Mouse (Mus musculus) stomach, embryonic 16.5 days (tissue): Measurements from ENCODE around the gene Hmgn3. TPM values are rescaled to one million over a fixed set of nuclear protein-coding genes. Genes with fewer than 3 reads are reported as not detected.

Source experiments
- ATAC-seq: fragments of 200-750 bp; cut with Nextera tagmentation; 2 replicates; pipeline ENCODE4 v1.8.0; 2017; ENCODE audit warnings: moderate number of reproducible peaks, moderate TSS enrichment; ENCODE audit not compliant: insufficient read depth, low FRiP score
- H3K27ac ChIP-seq: fragments of 300-500 bp; sonication (generic); 2 replicates; pipeline ENCODE4 v1.5.1; 2014; ENCODE audit warnings: low read length
- H3K27me3 ChIP-seq: fragments of 300-500 bp; sonication (generic); 2 replicates; pipeline ENCODE4 v1.6.1; 2014; ENCODE audit warnings: low read length, control low read depth, mixed read lengths; ENCODE audit not compliant: control insufficient read depth, insufficient read depth
- H3K36me3 ChIP-seq: fragments of 300-500 bp; sonication (generic); 2 replicates; pipeline ENCODE4 v1.6.1; 2014; ENCODE audit warnings: low read length; ENCODE audit not compliant: control insufficient read depth, insufficient read depth
- H3K4me1 ChIP-seq: fragments of 300-500 bp; sonication (generic); 2 replicates; pipeline ENCODE4 v1.6.1; 2014; ENCODE audit warnings: low read length, control low read depth, mixed read lengths; ENCODE audit not compliant: control insufficient read depth, insufficient read depth
- H3K4me2 ChIP-seq: fragments of 300-500 bp; sonication (generic); 2 replicates; pipeline ENCODE4 v1.6.1; 2014; ENCODE audit warnings: low read depth, low read length, mixed read lengths
- H3K4me3 ChIP-seq: fragments of 300-500 bp; sonication (generic); replicated peaks from 2 replicates; pipeline ENCODE4 v1.5.1; 2014; ENCODE audit warnings: mild to moderate bottlenecking, low read length
- H3K9ac ChIP-seq: fragments of 300-500 bp; sonication (generic); 2 replicates; pipeline ENCODE4 v1.6.1; 2014; ENCODE audit warnings: low read length
- H3K9me3 ChIP-seq: fragments of 300-500 bp; sonication (generic); replicated peaks from 2 replicates; pipeline ENCODE4 v1.6.1; 2016; ENCODE audit warnings: low read length, control low read depth; ENCODE audit not compliant: control insufficient read depth
- WGBS: fragments of 180-500 bp; shearing (Covaris S2); extraction: QIAGEN DNeasy Blood & Tissue Kit; methylation state at CpG from one replicate; pipeline ENCODE4 v1.1.7; 2014; 5-methylcytosine and 5-hydroxymethylcytosine counted together
- polyA plus RNA-seq: library from polyadenylated mRNA; unstranded; fragments of >200 nt; fragmentation: Nextera tagmentation; extraction: Ambion mirVana; gene quantifications from 2 replicates; pipeline ENCODE4 v1.2.1, GENCODE M21; 2015

The Hmgn3 gene
- polyA plus RNA-seq, 1 experiment from 2014 or later = 124 TPM

DNA sequence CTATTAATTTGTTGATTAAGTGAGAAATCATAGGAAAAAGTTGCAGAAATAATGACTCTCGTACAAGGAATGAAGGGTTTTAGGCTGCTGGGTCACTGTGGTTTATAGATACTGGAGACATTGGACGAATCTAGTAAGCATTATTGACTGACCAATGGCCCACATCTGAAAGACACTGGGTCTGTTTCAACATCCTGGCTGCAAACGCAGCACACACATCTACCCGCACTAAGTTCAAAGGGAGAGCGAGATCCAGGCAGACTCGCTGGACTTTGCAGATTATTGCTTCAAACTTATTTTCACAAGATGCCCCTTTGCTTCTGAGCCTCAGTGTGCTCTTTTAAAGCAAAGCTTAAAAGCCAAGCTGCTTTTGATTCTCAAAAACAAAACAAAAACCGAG is 29.0 kb downstream of the Hmgn3 start:
- Histone ChIP-seq H3K4me3 (no peak overlapping the region), H3K27ac (no peak overlapping the region), H3K9ac (no peak overlapping the region), H3K27me3 (no peaks in the 10 kb centered on the region), H3K36me3 (no peaks in the 10 kb centered on the region), H3K4me2 (no peak overlapping the region), H3K4me1 (no peaks in the 10 kb centered on the region), H3K9me3 (no peaks in the 10 kb centered on the region)
- no peak for ATAC-seq
- 82% methylated on average over 7 of the region's 7 CpGs for WGBS

DNA sequence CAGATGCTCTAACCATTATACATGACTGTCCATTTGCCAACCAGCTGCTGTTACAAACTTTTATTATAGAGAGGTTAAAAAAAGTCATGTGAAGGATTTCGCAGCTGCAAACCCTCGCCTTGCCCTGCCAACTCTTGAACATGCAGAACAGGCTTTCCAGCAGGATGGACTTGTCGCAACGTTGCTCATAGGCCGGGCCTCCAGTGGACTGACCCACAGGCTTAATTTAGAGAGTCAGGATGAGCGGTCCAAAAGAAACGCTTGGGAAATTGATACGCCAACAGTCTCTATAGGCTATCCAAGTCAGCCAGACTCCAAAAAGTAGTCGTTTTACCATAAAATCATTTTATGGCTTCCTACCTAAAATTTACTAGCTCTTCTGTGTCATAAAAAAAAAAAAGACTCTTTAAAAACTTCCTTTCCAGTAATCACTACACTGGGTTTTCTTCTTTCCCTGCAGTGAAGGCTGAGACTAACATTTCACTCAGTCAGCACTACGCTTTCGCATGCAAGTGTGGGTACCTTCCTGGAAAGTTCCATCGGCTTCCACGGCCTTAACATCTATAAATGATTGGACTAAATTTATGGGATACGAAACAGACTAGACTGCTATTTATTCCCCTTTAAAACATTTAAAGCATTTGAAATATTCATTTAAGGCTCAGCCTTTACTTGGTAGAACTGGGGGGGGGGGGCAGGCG is 29.6 kb downstream of the Hmgn3 start:
- WGBS = 90% methylated on average over 15 of the region's 15 CpGs
- no peak for ATAC-seq

DNA sequence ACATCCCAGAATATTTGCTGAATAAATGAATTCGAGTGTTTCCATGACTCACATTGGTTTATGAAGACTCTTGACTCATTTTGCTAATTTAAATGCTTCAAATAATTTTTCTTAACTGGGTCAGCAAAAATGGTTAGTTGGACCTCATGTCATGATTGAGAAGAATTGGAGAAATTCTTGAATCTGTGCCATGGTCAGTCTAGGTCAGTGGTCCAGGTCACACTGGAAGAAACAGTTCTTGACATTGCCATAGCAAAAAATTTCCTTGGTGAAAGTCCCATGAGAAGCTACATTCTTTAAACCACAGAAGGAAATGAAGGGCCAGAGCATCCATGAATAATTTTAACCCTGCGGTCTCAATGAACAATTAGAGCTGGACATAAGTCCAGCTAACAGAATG is 30.8 kb downstream of the Hmgn3 start:
- no peak overlapping the region for H3K4me3 ChIP-seq
- no peak overlapping the region for H3K9ac ChIP-seq
- no peaks in the 10 kb centered on the region for H3K4me1 ChIP-seq
- no peak overlapping the region for H3K4me2 ChIP-seq
- H3K27ac ChIP-seq = no peak overlapping the region
- no peak for ATAC-seq
- no peaks in the 10 kb centered on the region for H3K36me3 ChIP-seq
- H3K9me3 ChIP-seq = no peaks in the 10 kb centered on the region
- H3K27me3 ChIP-seq = no peaks in the 10 kb centered on the region
- 90% methylated on average over 2 of the region's 2 CpGs for WGBS

More for the DNA sequence above, 29.6 kb downstream of the Hmgn3 start:
- Histone ChIP-seq H3K4me1 (no peaks in the 10 kb centered on the region), H3K4me2 (no peak overlapping the region), H3K4me3 (no peak overlapping the region), H3K9ac (no peak overlapping the region), H3K27me3 (no peaks in the 10 kb centered on the region), H3K27ac (no peak overlapping the region), H3K9me3 (no peaks in the 10 kb centered on the region), H3K36me3 (no peaks in the 10 kb centered on the region)

GRCm38 (mm10) chr9:83113800-83114217 is 32.7 kb downstream of the Hmgn3 start:
- Histone ChIP-seq H3K27me3 (no peaks in the 10 kb centered on the region), H3K9ac (no peak overlapping the region), H3K9me3 (no peaks in the 10 kb centered on the region), H3K4me3 (no peak overlapping the region), H3K27ac (no peak overlapping the region), H3K4me1 (no peaks in the 10 kb centered on the region), H3K36me3 (no peaks in the 10 kb centered on the region), H3K4me2 (no peak overlapping the region)
- ATAC-seq = no peak
- 80% methylated on average over 10 of the region's 10 CpGs for WGBS

GRCm38 (mm10) chr9:83112305-83112768 is 34.1 kb downstream of the Hmgn3 start:
- no peak overlapping the region for H3K4me3 ChIP-seq
- no peak for ATAC-seq
- no peak overlapping the region for H3K27ac ChIP-seq
- WGBS = 65% methylated on average over 9 of the region's 9 CpGs
- no peak overlapping the region for H3K4me2 ChIP-seq
- no peaks in the 10 kb centered on the region for H3K4me1 ChIP-seq
- H3K36me3 ChIP-seq = no peaks in the 10 kb centered on the region
- H3K9me3 ChIP-seq = no peaks in the 10 kb centered on the region
- H3K9ac ChIP-seq = no peak overlapping the region
- no peaks in the 10 kb centered on the region for H3K27me3 ChIP-seq

- no peak for ATAC-seq
- no peaks in the 10 kb centered on the region for H3K27me3 ChIP-seq
- 80% methylated on average over 3 of the region's 3 CpGs for WGBS
These were observed 34.7 kb downstream of the Hmgn3 start for GRCm38 (mm10) chr9:83111789-83112188.

GRCm38 (mm10) chr9:83111117-83111686 is 35.3 kb downstream of the Hmgn3 start:
- H3K9me3 ChIP-seq = no peaks in the 10 kb centered on the region
- no peaks in the 10 kb centered on the region for H3K4me1 ChIP-seq
- no peak overlapping the region for H3K4me2 ChIP-seq
- no peak overlapping the region for H3K9ac ChIP-seq
- H3K27ac ChIP-seq = no peak overlapping the region
- no peak overlapping the region for H3K4me3 ChIP-seq
- H3K36me3 ChIP-seq = no peaks in the 10 kb centered on the region
- WGBS = 82% methylated on average over 9 of the region's 9 CpGs
- no peak for ATAC-seq
- H3K27me3 ChIP-seq = no peaks in the 10 kb centered on the region

More at GRCm38 (mm10) chr9:83111789-83112188, 34.7 kb downstream of the Hmgn3 start:
- Histone ChIP-seq H3K9ac (no peak overlapping the region), H3K4me2 (no peak overlapping the region), H3K9me3 (no peaks in the 10 kb centered on the region), H3K4me3 (no peak overlapping the region), H3K36me3 (no peaks in the 10 kb centered on the region), H3K27ac (no peak overlapping the region), H3K4me1 (no peaks in the 10 kb centered on the region)

DNA sequence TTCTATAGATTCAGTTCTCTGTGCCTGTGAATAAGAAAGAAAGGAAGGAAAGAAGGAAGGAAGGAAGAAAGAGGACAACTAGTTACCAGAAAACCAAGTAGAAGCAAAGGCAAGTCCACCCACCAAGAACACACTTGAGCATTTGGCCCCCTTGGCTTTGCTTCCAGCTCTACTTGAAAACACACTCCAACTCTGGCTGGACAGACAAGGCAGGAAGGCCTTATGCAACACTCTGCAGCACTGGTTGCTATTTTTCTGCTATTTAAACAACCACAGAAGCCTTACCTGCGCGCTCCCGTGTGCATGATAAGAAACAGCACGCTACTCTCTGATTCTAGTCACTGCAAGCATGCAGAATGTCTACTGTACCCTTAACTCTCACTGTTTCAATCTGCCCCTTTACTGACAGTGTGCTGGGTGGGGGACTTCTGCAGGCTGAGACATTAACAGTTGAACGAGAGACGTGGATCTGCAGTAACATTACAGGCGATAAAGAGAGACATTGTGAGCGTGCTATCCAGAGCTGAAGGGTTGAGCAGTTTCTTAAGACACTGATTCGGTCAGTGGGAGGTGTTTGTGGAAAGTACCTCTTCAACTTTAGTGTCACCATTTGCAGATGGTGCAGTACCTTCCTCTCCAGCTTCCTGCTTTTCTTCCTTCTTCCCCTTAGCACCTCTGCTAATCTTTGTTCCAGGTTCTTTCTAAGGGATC is 35.9 kb downstream of the Hmgn3 start:
- Histone ChIP-seq H3K27me3 (no peaks in the 10 kb centered on the region), H3K27ac (no peak overlapping the region), H3K4me1 (no peaks in the 10 kb centered on the region), H3K4me3 (no peak overlapping the region), H3K9me3 (no peaks in the 10 kb centered on the region), H3K36me3 (no peaks in the 10 kb centered on the region), H3K9ac (no peak overlapping the region), H3K4me2 (no peak overlapping the region)
- 87% methylated on average over 9 of the region's 9 CpGs for WGBS
- no peak for ATAC-seq

GRCm38 (mm10) chr9:83109705-83110104 is 36.8 kb downstream of the Hmgn3 start:
- Histone ChIP-seq H3K27me3 (no peaks in the 10 kb centered on the region), H3K9ac (no peak overlapping the region), H3K4me3 (no peak overlapping the region), H3K4me2 (no peak overlapping the region), H3K4me1 (no peaks in the 10 kb centered on the region), H3K36me3 (no peaks in the 10 kb centered on the region), H3K27ac (no peak overlapping the region), H3K9me3 (no peaks in the 10 kb centered on the region)
- ATAC-seq = no peak
- WGBS = 80% methylated on average over 6 of the region's 6 CpGs
